Mouse (Mus musculus): ENCODE measurements around the gene Rnf182. TPM values are rescaled to one million over a fixed set of nuclear protein-coding genes. Genes with fewer than 3 reads are reported as not detected.
A peak's percentile ranks its signal among the peaks of the same experiment; 100 is the strongest.

Gene Rnf182
- not detected in 3 replicates for total RNA-seq (2017)

DNA sequence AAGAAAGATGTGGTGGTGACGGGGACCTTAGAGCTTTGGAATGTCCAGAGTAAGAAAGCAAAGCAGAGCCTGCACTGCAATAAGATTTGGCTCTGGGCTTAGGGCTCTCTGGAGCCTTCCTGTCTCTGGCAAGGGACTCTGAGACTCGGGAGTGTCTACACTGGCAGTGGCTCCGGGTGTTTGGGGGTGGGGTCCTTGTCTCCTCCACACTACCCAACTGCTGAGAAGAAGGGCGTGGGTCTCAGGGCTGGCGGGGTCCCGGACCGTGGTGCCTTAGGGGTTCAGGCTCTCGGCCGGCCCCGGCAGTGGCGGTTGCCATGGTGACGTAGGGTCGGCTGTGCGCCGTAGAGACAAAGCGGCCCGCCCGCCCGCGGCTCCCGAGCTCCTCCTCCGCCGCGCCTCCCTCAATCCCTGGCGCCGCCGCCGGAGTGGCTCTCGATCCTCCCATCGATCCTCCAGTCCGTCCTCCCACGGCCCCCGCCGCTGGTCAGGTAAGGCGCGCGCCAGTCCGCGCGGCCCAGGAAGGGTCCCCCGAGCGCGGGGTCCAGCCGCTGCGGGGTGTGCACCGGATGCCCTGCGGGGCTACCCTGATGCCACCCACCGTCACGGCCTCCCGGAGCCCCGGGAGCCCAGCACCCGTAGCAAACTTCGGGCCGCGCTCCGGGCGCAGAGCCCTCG, at the start of gene Rnf182:
TSS of gene Rnf182 (plus strand) at position 134 of the 678 bp plus-strand sequence.
- ATAC-seq (replicated peaks; ENCODE audit: insufficient number of reproducible peaks, low FRiP score, low TSS enrichment, poor library complexity, severe bottlenecking) = no peak

DNA sequence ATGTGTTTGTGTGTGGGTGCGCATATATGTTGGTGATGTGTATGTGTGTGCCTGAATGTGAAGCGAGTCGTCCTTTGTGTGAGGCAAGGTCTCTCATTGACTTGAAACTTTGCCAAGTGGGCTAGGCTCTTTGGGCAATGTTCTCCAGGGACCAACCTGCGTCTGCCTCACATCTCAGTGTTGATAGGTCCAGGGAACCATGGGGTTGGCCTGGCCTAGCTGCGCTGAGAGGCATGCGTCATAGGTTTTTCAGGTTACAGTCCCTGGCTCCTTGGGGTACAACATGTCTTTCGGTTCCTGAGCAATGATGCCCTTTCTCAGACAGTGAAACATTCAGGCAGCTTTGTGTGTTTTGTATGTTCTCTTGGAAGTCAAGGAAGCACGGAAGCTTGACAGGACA, 49.3 kb upstream of the Rnf182 start:
- no peak for ATAC-seq (replicated peaks; ENCODE audit: insufficient number of reproducible peaks, low FRiP score, low TSS enrichment, poor library complexity, severe bottlenecking)

DNA sequence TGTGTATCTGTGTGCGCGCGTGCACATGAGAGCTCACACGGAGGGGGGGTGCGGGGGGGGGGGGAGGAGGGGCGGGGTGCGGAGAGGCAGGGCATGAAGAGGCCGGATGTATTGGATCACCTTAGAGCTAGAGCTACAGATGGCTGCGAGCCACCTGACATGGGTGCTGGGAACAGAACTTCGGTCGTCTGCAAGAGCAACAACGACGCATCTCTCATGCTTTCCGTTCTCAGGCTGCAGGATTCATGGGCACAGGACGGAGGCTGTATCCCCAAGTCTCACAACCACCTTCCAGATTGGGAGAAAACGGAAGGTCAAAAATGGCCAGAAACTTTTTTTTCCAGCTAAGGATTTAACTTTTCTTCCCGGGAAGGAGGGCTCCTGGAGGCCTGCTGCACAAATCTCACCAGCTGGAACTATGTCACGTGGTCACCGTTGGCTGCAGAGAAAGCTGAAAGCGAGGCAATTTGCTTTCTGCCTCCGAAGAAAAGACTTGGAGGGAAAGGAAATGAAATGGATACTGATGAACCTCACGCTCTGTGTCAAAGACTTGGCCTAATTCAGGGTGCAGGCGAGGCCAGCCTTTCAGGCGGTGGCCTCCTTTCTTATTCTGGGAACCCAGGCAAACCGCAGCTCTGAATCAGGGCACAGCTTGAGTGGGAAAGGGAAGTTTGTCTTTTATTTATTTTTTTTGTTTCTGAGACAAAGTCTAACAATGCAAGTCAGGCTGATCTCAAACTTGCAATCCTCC, 48.2 kb upstream of the Rnf182 start:
- ATAC-seq (replicated peaks; ENCODE audit: insufficient number of reproducible peaks, low FRiP score, low TSS enrichment, poor library complexity, severe bottlenecking) = no peak

DNA sequence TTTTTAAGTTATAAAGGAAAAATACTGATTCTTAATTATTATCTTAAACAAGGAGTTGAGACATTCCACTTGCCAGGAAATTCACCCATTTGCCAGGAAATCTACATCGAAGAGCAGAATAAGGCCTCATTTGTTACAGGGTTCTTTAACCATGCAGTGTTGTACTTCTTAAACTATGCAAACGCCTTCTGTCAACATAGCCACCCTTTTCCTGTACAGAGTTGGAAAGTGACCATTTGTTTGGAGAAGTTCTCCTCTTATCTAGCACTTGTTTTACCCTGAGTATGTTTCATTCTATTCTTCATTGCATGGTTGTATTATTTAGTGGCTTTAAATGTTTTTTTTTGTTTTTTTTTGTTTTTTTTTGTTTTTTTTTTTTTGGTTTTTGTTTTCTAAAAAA, 41.5 kb upstream of the Rnf182 start:
- ATAC-seq (replicated peaks; ENCODE audit: insufficient number of reproducible peaks, low FRiP score, low TSS enrichment, poor library complexity, severe bottlenecking) = no peak

DNA sequence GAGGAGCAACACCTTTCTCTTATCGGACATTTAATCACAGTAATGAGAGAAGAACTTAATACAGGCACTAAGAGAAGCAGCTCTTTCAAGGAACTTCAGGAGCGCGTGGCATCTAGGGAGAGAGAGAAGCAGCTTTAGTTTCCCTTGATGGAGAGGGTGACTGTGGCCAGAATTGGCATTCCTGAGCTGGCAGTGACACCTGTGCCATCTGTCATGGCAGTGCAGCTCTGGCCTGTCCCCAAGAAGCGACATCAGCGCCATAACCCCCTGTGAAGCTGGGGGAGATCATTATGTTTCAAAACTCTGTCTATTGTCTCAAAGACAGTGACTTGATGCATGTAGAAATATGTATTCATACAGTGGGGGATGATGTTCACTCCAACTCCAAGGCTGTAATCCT, 40.1 kb upstream of the Rnf182 start:
- ATAC-seq (replicated peaks; ENCODE audit: insufficient number of reproducible peaks, low FRiP score, low TSS enrichment, poor library complexity, severe bottlenecking) = no peak

DNA sequence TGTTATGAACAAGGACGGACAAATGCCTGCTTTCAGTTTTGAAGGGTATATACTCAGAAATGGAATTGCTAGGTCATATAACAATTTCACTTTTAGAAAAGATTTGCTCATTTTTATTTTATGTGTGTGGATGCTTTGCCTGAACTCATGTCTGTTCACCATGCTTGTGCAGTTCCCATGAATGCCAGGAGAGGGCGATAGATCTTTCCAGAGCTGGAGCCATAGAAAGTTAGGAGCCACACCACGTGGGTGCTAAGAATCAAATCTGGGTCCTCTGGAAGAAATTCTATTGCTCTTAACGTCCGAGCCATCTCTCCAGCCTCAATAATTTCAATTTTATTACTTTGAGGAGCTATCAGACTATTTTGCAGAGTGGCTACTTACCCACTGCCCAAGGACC, 38.3 kb upstream of the Rnf182 start:
- ATAC-seq (replicated peaks; ENCODE audit: insufficient number of reproducible peaks, low FRiP score, low TSS enrichment, poor library complexity, severe bottlenecking) = no peak

DNA sequence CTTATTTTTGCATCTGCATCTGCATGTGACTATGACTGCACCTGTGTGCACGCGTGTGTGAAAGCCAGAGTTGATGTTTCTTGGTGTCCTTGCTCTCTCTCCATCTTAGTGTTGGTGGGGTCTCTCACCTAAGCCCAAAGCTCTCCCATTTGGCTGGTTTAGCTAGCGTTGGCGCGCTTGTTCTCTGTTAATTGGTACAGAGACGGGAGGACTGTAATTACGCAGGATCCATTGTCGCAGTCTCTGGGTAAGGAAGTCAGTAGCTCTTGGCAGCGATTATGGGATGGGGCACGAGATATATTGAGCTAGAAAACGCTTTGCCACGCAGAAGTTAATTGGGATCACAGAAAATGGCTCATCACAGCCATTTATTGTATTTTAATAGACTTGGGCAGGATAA, 37.7 kb upstream of the Rnf182 start:
- ATAC-seq (replicated peaks; ENCODE audit: insufficient number of reproducible peaks, low FRiP score, low TSS enrichment, poor library complexity, severe bottlenecking) = no peak

DNA sequence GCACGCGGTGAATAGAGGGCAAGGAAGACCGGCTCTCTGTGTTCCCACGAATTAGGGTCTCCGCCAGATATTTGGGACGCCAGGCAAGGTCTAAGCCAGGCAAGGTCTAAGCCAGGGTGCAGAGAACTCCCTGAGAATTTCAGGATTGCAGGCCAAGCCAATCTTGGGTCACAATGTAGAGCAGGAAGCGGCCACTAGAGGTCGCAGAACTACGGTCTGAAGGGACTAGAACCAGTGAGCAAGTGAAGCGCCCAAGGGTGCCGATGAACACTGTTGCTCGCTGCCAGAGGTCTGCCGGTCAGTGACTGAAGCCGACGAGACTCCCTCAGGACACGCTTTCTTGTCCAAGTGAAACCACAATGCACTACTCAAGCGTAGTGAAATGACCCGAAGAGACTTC, 35.8 kb upstream of the Rnf182 start:
- ATAC-seq (replicated peaks; ENCODE audit: insufficient number of reproducible peaks, low FRiP score, low TSS enrichment, poor library complexity, severe bottlenecking) = peak; percentile 80

DNA sequence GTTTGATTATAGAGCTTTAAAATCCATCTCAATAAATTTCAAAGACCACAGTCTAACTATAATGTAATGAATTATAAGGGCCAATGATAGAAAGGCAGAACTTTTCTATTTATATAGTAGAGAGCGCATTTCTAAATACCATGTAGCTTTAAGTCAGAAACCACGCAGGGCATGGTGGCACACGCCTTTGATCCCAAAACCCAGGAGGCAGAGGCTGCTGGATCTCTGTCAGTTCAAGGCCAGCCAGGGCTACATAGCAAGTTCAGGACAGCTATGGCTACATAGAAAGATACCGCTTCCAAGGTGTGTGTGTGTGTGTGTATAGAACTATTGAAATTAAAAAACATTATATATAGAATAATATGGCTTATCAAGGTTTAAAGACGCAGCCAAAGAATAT, 34.8 kb upstream of the Rnf182 start:
- ATAC-seq (replicated peaks; ENCODE audit: insufficient number of reproducible peaks, low FRiP score, low TSS enrichment, poor library complexity, severe bottlenecking) = no peak

DNA sequence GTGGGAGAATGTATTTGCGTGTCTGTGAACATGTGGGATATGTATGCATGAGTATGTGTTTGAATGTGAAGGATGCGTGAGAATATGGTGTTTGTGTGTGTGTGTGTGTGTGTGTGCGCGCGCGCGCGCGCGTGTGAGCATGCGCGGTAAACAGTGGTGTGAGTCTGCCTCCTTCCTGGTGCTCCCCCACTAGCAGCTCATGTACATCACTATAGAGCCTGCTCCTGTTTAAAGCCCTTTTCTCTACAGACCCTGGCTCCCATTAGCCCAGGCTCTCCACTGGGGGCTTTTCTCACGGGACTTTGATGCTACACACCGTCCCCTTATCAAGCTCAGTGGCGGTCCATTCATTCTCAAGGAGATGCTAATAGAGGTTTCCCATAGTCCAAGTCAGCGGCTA, 32.5 kb upstream of the Rnf182 start:
- no peak for ATAC-seq (replicated peaks; ENCODE audit: insufficient number of reproducible peaks, low FRiP score, low TSS enrichment, poor library complexity, severe bottlenecking)

DNA sequence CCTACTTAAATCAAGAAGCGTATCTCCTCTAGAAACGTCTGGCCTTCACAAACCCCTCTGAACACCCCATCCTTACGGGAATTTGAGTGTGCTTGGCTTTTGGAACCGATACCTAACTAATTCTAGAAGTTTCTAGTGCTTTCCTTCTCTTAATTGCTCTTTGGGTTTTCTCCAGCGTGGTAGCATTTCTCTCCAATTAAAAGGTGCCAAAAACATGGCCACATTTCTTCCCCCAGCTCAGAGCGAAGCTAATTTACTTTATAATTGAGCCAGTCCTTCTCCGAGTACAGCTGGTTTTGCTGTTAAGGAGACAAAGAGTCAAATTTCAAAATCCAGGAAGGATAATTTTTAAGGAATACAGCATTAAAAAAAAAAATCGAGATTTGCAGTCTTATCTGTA, 32.0 kb upstream of the Rnf182 start:
- no peak for ATAC-seq (replicated peaks; ENCODE audit: insufficient number of reproducible peaks, low FRiP score, low TSS enrichment, poor library complexity, severe bottlenecking)

DNA sequence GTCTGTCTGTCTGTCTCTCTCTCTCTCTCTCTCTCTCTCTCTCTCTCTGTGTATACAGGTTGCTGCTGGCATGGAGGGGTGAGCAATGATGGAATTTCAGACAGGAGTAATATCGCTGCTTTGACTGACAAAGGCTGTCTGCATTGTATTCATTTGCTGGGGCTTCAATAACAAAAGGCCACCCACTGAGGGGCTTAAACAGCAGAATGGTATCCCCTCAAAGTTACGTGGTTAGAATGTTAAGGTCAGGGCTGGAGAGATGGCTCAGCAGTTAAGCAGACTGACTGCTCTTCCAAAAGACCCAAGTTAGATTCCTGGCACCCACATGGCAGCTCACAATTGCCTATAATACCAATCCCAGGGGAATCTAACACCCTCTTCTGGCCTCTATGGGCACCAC, 30.2 kb upstream of the Rnf182 start:
- ATAC-seq (replicated peaks; ENCODE audit: insufficient number of reproducible peaks, low FRiP score, low TSS enrichment, poor library complexity, severe bottlenecking) = no peak

DNA sequence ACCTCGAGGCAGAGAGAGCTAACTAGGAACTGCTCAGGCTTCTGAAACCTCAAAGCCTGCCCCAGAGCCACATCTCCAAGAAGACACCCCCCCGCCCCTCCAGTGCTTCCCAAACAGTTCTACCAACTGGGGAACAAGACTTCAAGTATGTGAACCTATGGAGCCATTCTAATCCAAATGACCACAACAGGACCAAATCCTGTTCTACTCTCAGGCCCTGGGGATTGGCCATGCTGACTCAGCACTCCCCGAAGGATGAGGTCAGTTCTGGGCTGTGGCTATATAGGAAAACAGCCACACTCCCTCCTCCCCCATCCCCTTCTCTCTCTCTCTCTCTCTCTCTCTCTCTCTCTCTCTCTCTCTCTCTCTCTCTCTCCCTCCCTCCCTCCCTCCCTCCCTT, 28.5 kb upstream of the Rnf182 start:
- no peak for ATAC-seq (replicated peaks; ENCODE audit: insufficient number of reproducible peaks, low FRiP score, low TSS enrichment, poor library complexity, severe bottlenecking)

DNA sequence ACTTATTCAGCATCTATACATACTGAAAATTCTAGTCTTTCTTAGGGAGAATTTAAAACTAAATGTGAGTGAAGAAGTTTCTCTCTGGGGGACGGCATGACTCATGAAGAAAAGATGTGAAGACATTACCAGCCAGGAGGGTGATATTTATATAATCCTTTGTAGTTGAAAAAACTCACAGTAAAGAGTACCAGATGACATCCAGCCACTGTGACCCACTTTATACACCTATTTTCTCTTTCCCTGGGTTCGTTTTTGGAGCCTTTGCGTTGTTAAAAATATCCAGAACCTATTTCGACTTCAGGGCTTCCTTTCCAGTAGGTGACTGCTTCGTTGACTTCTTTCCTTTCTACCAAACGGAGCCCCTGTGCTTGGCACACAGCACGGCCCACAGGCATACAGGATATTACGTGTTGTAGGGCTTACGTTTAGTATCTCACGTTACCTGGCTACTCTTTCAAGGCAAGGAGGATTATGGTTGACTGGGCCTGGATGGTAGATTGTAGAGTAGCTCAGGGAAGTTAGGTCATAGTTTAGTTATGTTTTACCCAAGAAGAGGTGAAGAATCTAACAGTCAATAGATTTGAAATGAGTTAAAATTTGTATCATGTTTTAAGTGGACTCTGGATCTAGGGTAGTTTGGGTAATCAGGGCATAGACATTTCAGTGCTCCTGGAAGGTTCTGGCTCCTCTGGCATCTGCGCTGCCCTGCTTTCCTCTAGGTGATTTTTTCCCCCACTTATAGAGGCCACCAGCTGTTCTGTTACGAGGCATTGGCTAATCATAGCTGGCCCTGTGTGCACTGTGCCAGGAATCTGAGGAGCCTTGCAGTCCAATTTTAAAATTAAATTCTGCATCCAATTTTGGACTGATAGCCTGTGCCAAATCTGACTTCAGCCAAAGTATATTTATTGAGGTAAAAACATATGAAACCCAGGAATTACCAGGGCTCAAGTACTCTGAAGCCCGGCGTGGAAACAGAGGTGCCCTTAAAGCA, 27.4 kb upstream of the Rnf182 start:
- no peak for ATAC-seq (replicated peaks; ENCODE audit: insufficient number of reproducible peaks, low FRiP score, low TSS enrichment, poor library complexity, severe bottlenecking)

DNA sequence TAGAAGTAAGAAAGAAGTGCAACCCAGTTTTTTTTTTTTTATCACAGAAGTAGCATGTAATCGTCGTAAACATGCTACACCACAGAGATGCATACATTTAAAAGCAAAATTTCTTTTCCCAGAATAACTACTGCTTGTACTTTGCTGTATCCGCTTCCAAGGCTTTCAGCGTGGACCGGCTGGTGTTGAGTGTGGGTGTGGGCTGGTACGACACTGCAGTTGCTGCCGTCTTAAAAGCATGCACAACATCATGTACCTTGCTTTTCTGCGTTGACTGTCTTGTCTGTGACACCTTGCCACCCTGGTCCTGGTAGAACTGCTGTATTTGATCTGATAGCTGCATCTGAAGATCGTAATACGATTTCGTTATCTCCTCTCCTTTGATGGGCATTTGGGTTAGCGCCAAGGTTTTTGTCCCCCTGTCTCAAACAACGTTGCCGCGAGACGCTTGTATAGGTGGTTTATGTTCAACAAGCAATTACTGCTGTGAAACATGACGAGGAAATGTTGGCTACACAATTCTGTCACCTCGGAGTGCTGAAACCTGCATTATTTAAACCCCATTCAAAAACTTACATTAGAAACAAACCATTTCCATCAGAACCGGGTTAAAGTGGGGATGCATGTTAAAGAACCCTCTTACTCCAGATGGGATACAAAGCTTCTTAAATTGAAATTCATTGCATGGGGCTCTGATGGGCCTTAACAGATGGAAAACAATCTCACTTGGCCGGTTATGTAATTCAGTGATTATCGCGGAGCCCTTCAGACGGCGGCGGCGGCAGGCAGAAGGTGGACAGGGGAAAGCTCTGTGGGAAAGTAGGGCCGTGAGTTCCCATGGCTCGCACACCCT, 23.5 kb upstream of the Rnf182 start:
- no peak for ATAC-seq (replicated peaks; ENCODE audit: insufficient number of reproducible peaks, low FRiP score, low TSS enrichment, poor library complexity, severe bottlenecking)

DNA sequence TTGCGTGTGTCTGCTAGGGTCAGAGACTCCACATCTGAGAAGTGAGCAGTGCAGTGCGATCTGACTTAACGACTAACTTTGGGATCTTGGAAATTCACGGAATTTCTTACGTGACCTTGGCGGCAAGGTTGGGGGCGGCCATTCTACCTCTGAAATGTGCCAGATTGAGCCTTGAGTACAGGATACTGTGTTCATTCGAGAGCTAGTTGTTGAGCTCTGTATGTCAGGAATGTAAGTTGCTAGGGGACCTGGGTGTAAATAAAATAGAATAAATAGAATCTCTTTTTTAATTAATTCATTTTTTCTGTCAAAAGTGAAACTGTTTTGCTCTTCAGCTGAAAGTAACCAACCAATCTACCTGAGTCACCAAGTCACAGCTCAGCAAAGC, 22.8 kb upstream of the Rnf182 start:
- no peak for ATAC-seq (replicated peaks; ENCODE audit: insufficient number of reproducible peaks, low FRiP score, low TSS enrichment, poor library complexity, severe bottlenecking)

DNA sequence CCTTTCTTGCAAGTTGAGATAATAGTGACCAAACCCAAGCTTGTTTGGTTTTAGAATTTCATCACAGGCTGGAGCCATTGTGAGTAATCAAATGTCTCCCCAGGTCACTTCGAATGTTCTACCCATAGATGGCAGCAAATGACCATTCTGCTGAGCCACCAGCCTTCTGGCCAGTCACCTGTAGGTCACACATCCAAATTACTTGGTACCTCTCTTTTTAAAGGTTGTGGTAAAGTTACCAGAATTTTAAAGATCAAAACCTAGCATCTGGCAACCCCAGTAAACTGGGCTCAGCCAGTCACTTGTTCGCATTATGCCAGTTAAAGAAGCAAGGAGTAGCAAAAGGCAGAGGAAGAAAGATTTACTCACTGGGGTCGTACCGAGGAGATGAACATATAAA, 19.6 kb upstream of the Rnf182 start:
- ATAC-seq (replicated peaks; ENCODE audit: insufficient number of reproducible peaks, low FRiP score, low TSS enrichment, poor library complexity, severe bottlenecking) = 0 out of 2 replicates have a peak, but pooled peaks have one; percentile 66

DNA sequence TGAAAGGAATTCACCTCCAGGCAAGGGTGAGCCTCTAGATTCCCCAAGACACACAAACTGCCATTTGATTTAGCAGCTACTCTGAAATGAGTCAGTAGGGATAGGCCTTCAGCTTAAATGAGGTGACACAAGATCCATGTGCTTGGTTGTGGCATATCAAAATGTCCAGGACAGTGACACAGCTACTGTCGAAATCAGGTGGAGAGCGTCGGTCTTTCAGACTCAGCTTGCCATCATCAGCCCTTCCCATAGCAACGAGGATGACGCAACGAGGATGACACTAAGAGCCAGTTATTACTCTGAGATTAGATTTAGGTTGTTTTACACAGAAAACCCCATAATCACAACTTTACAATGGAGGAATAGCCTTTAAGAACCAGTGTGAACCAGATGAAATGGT, 14.5 kb upstream of the Rnf182 start:
- no peak for ATAC-seq (replicated peaks; ENCODE audit: insufficient number of reproducible peaks, low FRiP score, low TSS enrichment, poor library complexity, severe bottlenecking)

DNA sequence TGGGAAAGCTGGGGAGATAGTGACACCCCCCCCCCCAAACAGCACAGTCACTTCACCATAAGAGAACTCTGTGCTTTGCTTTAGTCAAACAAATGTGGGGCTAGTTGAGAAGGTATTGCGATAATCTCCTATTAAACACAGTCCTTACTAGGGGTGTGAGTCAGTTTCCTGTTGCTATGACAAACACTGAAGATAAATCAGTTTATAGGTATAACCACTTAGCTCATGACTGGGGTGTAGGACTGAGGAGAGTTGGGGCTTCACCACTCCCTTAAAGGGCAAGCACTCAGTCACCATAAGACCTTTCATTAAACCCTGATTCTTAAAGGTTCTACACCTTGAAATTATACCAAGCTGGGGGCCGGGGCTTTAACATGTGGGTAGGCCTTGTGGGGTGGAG, 13.1 kb upstream of the Rnf182 start:
- ATAC-seq (replicated peaks; ENCODE audit: insufficient number of reproducible peaks, low FRiP score, low TSS enrichment, poor library complexity, severe bottlenecking) = no peak

All from monocyte, adult 5-6 weeks (primary cell).